Mouse (Mus musculus) urinary bladder, postnatal 4 days (tissue): ENCODE measurements at regions not wholly inside any gene's neighbourhood (a gene's known extent, or its start where the extent isn't known, plus 50 kb on each side); places are given as distances from the start of the nearest gene placed in this dataset.
A peak's percentile ranks its signal among the peaks of the same experiment; 100 is the strongest.

Experiments
- DNase-seq, 2 experiments: peaks; one replicate each; pipeline ENCODE4 v3.0.0; 2021 to 2022; ENCODE audit warnings: low spot score in 2 of 2

- DNase-seq, result peak in 1 of 2 experiments; percentile 54
Observed at GRCm38 (mm10) chr2:144172100-144172770, 98.2 kb upstream of the Mgme1 start.

- no peak for DNase-seq
Observed at GRCm38 (mm10) chr2:144173358-144174106, 96.9 kb upstream of the Mgme1 start.

- DNase-seq, result no peak
Observed at GRCm38 (mm10) chr2:144174366-144175035, 96.0 kb upstream of the Mgme1 start.

GRCm38 (mm10) chr2:144176508-144177170 lies 93.8 kb upstream of the Mgme1 start:
- DNase-seq, result no peak

- no peak for DNase-seq
Observed at GRCm38 (mm10) chr2:144177268-144177667, 93.2 kb upstream of the Mgme1 start.

DNA sequence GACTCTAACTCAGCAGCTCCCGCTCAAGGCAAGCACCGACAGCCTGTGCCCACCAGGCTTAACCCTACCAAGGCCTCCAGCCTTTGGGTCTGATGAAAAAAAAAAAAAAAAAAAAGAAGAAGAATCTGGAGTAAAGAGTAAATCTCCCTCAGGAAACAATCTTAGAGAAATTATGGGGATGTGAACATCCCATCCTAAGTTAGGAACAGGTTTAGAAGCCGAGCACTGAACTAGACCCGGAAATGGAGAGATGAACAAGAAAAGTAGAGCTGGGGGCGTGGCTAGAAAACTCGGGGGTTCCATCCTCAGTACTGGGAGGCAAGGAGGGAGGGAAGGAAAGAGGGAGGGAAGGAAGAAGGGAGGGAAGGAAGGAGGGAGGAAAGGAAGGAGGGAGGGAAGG lies 92.5 kb upstream of the Mgme1 start:
- DNase-seq, result no peak

DNA sequence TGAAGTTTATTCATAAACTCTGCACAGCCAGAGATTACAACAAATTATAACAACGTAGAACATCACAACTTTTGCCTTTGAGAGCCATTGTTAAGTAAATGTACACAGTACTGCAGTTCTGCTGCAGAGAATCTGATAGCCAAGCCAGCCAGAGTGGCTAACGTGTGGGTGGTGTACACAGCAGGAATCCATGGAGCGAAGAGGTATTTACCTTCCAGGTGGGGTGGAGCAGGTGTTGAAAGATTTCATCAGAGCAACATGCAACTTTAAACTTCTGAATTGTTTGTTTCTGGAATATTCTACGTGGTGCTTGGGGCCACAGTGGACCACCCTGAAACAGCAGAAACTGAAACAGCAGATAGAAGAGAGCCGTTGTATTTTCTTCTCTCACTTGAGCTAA lies 88.4 kb upstream of the Mgme1 start:
- no peak for DNase-seq

DNA sequence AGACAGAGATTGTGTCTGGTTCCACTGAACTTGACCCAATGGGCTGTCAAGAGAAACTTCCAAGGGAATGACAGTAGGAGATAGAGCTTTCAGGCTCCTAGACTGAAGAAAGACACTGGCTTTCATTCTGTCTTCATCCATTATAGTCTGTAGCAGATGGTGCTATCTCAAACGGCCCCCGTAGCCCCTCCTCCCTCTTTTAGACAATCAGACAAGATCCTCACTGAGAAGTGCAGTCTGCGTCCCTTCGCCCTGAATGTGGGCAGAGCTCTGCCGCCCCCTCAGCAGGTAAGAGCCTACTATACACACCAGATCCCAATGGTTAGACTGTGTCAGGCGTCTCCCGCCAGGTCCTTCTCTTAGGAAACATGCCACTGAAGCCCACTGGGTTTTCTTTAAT lies 87.9 kb upstream of the Mgme1 start:
- no peak for DNase-seq

GRCm38 (mm10) chr2:144183371-144183944 lies 87.0 kb upstream of the Mgme1 start:
- no peak for DNase-seq

GRCm38 (mm10) chr2:144185175-144185574 lies 85.3 kb upstream of the Mgme1 start:
- no peak for DNase-seq

- no peak for DNase-seq
Observed at GRCm38 (mm10) chr2:144186426-144186825, 84.0 kb upstream of the Mgme1 start.

- no peak for DNase-seq
Observed at GRCm38 (mm10) chr2:144188076-144188475, 82.4 kb upstream of the Mgme1 start.

DNA sequence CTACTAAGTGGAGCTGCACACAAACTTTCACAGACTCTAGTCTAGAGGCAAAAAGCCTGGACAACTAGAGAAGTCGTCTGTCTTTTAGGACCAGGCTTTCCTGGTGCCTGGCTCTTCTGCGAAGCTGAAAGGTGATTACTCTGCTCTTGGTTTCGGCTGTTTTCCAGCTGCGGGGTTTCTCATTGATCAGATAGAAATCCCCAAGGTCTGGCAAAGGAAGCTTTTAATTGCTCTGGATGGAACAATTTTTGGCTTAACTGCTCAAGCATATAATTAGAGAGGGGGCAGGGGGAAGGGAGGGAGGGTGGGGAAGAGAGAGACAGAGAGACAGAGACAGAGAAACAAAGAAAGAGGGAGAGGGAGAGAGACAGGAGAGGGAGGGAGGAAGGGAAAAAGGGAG lies 82.0 kb upstream of the Mgme1 start:
- no peak for DNase-seq

GRCm38 (mm10) chr2:144189756-144190155 lies 80.7 kb upstream of the Mgme1 start:
- DNase-seq, result no peak

- no peak for DNase-seq
Observed at GRCm38 (mm10) chr2:144191018-144191417, 79.4 kb upstream of the Mgme1 start.

DNA sequence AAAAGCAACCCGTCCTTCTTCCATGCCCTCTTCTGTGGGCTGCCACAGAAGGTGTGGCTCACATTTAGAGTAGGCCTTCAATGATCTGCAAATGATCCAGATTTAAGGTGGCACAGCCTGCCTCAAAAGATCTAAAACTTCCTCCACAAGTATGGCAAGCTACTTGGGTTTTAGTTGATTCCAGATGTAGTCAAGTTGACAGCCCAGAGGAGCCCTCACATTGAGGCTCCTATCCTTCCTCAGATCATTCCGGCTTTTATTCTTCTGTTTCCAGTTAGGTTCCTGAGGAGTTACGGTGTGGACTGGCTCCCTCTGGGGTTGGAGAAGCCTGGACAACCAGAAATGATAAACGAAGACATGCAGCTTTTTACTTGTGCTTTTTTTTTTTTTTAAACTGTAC lies 78.8 kb upstream of the Mgme1 start:
- no peak for DNase-seq

- no peak for DNase-seq
Observed at GRCm38 (mm10) chr2:144192428-144192827, 78.0 kb upstream of the Mgme1 start.

GRCm38 (mm10) chr2:144195851-144196250 lies 74.6 kb upstream of the Mgme1 start:
- no peak for DNase-seq

GRCm38 (mm10) chr2:144197139-144197538 lies 73.3 kb upstream of the Mgme1 start:
- DNase-seq, result no peak

DNA sequence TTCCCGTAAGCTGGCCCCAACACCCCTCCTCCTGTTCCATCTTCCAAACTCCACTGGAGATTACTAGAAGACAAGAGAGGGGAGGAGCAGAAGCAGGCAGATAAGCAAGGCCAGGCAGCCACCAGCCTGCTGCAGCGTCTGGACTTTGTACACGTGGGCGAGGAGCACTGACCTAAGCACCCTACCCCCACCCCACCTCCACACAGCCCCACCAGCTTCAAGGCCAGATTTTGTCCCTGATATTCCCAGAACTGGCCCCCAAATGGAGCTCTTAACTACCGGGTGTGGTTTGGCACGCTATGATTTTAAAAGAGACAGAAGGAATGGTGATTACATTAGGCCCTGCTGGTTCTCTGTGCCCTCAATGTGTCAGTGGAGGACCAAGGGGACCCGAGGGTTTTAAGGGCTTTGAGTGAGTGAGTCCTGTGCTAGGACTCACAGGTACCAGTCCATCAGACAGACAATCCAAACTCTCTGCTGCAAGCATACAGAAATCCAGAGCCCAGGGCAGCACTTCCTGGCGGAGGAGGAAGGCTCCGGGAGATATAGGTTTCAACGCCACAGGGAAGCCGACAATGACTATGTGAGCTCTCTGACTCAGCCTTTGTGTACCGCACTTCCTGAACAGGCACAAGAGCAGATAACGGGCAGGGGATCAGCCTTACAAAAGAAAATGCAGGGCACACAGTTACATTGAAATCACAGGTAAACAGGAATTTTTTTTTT lies 72.0 kb upstream of the Mgme1 start:
- no peak for DNase-seq
